Mouse (Mus musculus) lung, adult 2 months (tissue): Measurements from ENCODE around the gene Kdr. TPM values are rescaled to one million over a fixed set of nuclear protein-coding genes. Genes with fewer than 3 reads are reported as not detected.

ENCODE experiments used
- DNase-seq: peaks from one replicate; pipeline ENCODE4 v3.0.0; 2022
- H3K4me1 ChIP-seq: fragments of 200-500 bp; 2 replicates; pipeline ENCODE4 v1.6.1; 2011; ENCODE audit warnings: low read length; ENCODE audit not compliant: control insufficient read depth, insufficient read depth
- H3K4me3 ChIP-seq: fragments of 200-500 bp; replicated peaks from 2 replicates; pipeline ENCODE3; 2011; ENCODE audit warnings: low read depth, mild to moderate bottlenecking, control low read depth, low read length; ENCODE audit errors: extremely low read depth
- CTCF ChIP-seq: fragments of 200-500 bp; IDR thresholded peaks from 2 replicates; pipeline ENCODE4 v1.5.1; 2011; ENCODE audit warnings: mild to moderate bottlenecking, low read length, control low read depth; ENCODE audit not compliant: insufficient read depth
- POLR2A ChIP-seq: fragments of 200-500 bp; IDR thresholded peaks from 2 replicates; pipeline ENCODE4 v1.6.1; 2011; ENCODE audit warnings: low read depth, mild to moderate bottlenecking, control low read depth, low read length, borderline replicate concordance; ENCODE audit errors: extremely low read depth
- WGBS: fragments of 180-500 bp; shearing (Covaris S2); methylation state at CpG from one replicate; pipeline ENCODE4 v1.1.7; 2018; 5-methylcytosine and 5-hydroxymethylcytosine counted together
- polyA plus RNA-seq: library from polyadenylated mRNA; depleted of rRNA; stranded (reverse); fragments of >200 nt; gene quantifications from 2 replicates; pipeline ENCODE4 v1.2.3, GENCODE M21; 2012

The Kdr gene
- polyA plus RNA-seq, 1 experiment: 106 TPM

GRCm38 (mm10) chr5:75990212-75990611 is 12.0 kb upstream of the Kdr start:
- Histone ChIP-seq H3K4me1 (no peaks in the 10 kb centered on the region), H3K4me3 (no peak overlapping the region)
- WGBS: 79% methylated on average over 8 of the region's 8 CpGs
- no peak for TF ChIP-seq POLR2A
- TF ChIP-seq CTCF: no peak
- DNase-seq: no peak

- DNase-seq: no peak
- WGBS: 76% methylated on average over 8 of the region's 8 CpGs
- no peak for TF ChIP-seq CTCF
- TF ChIP-seq POLR2A: no peak
- no peak overlapping the region for H3K4me3 ChIP-seq
- H3K4me1 ChIP-seq: no peaks in the 10 kb centered on the region
Measured at GRCm38 (mm10) chr5:75987530-75987929, 9.3 kb upstream of the Kdr start.

- DNase-seq: no peak
- H3K4me3 ChIP-seq: no peak overlapping the region
- H3K4me1 ChIP-seq: no peaks in the 10 kb centered on the region; the same call in 1 of the 2 replicates
- no peak for TF ChIP-seq POLR2A
- TF ChIP-seq CTCF: no peak
- WGBS: 50% methylated on average over 23 of the region's 23 CpGs
Measured at GRCm38 (mm10) chr5:75980521-75981311, 2.5 kb upstream of the Kdr start.

GRCm38 (mm10) chr5:75979108-75979507 is 850 bp upstream of the Kdr start:
- 7% methylated on average over 8 of the region's 8 CpGs for WGBS
- H3K4me3 ChIP-seq: peak overlapping the region; percentile 7
- no peak for TF ChIP-seq CTCF
- no peak for TF ChIP-seq POLR2A
- H3K4me1 ChIP-seq: peaks cover 4% of the 10 kb centered on the region
- DNase-seq: peak; percentile 17

GRCm38 (mm10) chr5:75977441-75978373 is 551 bp downstream of the Kdr start:
- H3K4me3 ChIP-seq: peak overlapping the region; percentile 69
- no peak for DNase-seq
- H3K4me1 ChIP-seq: peaks cover 6% of the 10 kb centered on the region
- no peak for TF ChIP-seq POLR2A
- no peak for TF ChIP-seq CTCF
- 3% methylated on average over 54 of the region's 54 CpGs for WGBS

- Histone ChIP-seq H3K4me1 (peaks cover 6% of the 10 kb centered on the region), H3K4me3 (peak overlapping the region; percentile 69)
- DNase-seq: no peak
- TF ChIP-seq POLR2A (no peak), CTCF (no peak)
- 43% methylated on average over 9 of the region's 9 CpGs for WGBS
Measured at GRCm38 (mm10) chr5:75976696-75977095, 1.6 kb downstream of the Kdr start.

GRCm38 (mm10) chr5:75975398-75975797 is 2.9 kb downstream of the Kdr start:
- peak overlapping the region; percentile 53 for H3K4me3 ChIP-seq
- no peak for TF ChIP-seq POLR2A
- TF ChIP-seq CTCF: no peak

GRCm38 (mm10) chr5:75974543-75975130 is 3.6 kb downstream of the Kdr start:
- no peak for TF ChIP-seq CTCF
- TF ChIP-seq POLR2A: no peak
- H3K4me1 ChIP-seq: peaks cover 11% of the 10 kb centered on the region
- DNase-seq: no peak
- H3K4me3 ChIP-seq: peak overlapping the region; percentile 53
- WGBS: 30% methylated on average over 7 of the region's 7 CpGs

More at GRCm38 (mm10) chr5:75975398-75975797, 2.9 kb downstream of the Kdr start:
- H3K4me1 ChIP-seq: peaks cover 8% of the 10 kb centered on the region
- no peak for DNase-seq
- WGBS: 44% methylated on average over 5 of the region's 5 CpGs

GRCm38 (mm10) chr5:75969887-75970286 is 8.4 kb downstream of the Kdr start:
- no peak for TF ChIP-seq CTCF
- no peak for TF ChIP-seq POLR2A
- Histone ChIP-seq H3K4me1 (peaks cover 8% of the 10 kb centered on the region), H3K4me3 (no peak overlapping the region)
- 32% methylated on average over 3 of the region's 3 CpGs for WGBS
- no peak for DNase-seq
